Mouse (Mus musculus) mesoderm, embryonic 11.5 days (tissue): ENCODE measurements around the gene Gpr179.

Experiments used
- DNase-seq: peaks from one replicate; pipeline ENCODE4 v3.0.0-alpha.2; 2012; ENCODE audit warnings: low read depth, low spot score

Gene Gpr179

GRCm38 (mm10) chr11:97355247-97355646, 3.4 kb upstream of the Gpr179 start:
- DNase-seq: no peak

- no peak for DNase-seq
Observed at GRCm38 (mm10) chr11:97354646-97355045, 2.8 kb upstream of the Gpr179 start.

- DNase-seq: no peak
Observed at GRCm38 (mm10) chr11:97352935-97353597, 1.2 kb upstream of the Gpr179 start.

- DNase-seq: peak; percentile 84
Observed at GRCm38 (mm10) chr11:97350035-97350434, 1.8 kb downstream of the Gpr179 start.

GRCm38 (mm10) chr11:97347291-97347690, 4.6 kb downstream of the Gpr179 start:
- DNase-seq: no peak

GRCm38 (mm10) chr11:97346383-97346782, 5.5 kb downstream of the Gpr179 start:
- no peak for DNase-seq

- no peak for DNase-seq
Observed at GRCm38 (mm10) chr11:97345446-97345845, 6.4 kb downstream of the Gpr179 start.

GRCm38 (mm10) chr11:97343619-97344018, 8.3 kb downstream of the Gpr179 start:
- peak; percentile 59 for DNase-seq

GRCm38 (mm10) chr11:97343175-97343574, 8.7 kb downstream of the Gpr179 start:
- no peak for DNase-seq

- no peak for DNase-seq
Observed at GRCm38 (mm10) chr11:97338977-97339315, 12.9 kb downstream of the Gpr179 start.

GRCm38 (mm10) chr11:97338302-97338976, 13.4 kb downstream of the Gpr179 start:
- no peak for DNase-seq

- DNase-seq: no peak
Observed at GRCm38 (mm10) chr11:97337363-97337762, 14.5 kb downstream of the Gpr179 start.

- no peak for DNase-seq
Observed at GRCm38 (mm10) chr11:97336751-97337345, 15.0 kb downstream of the Gpr179 start.

GRCm38 (mm10) chr11:97336238-97336637, 15.6 kb downstream of the Gpr179 start:
- DNase-seq: no peak

GRCm38 (mm10) chr11:97334400-97334799, 17.5 kb downstream of the Gpr179 start:
- DNase-seq: no peak

- DNase-seq: no peak
Observed at GRCm38 (mm10) chr11:97333896-97334295, 18.0 kb downstream of the Gpr179 start.

- no peak for DNase-seq
Observed at GRCm38 (mm10) chr11:97333044-97333443, 18.8 kb downstream of the Gpr179 start.

GRCm38 (mm10) chr11:97331231-97332190, 20.4 kb downstream of the Gpr179 start:
- DNase-seq: no peak

GRCm38 (mm10) chr11:97330315-97330714, 21.6 kb downstream of the Gpr179 start:
- DNase-seq: no peak

- DNase-seq: peak; percentile 78
Observed at GRCm38 (mm10) chr11:97328148-97328547, 23.7 kb downstream of the Gpr179 start.

GRCm38 (mm10) chr11:97325224-97325623, 26.7 kb downstream of the Gpr179 start:
- no peak for DNase-seq
